Mouse (Mus musculus) liver (tissue): ENCODE measurements around the gene Gpx4.
"Not testable (repeated sequence)": the region's sequence is repeated elsewhere in the genome, so short reads cannot be mapped to it uniquely, and the experiment has no call there.

ENCODE experiments used
- DNase-seq: peaks from one replicate; pipeline ENCODE4 v3.0.0-alpha.2; 2020; ENCODE audit warnings: mixed read lengths

The Gpx4 gene

GRCm38 (mm10) chr10:80024229-80025043 lies 22.5 kb upstream of the Gpx4 start:
- DNase-seq, result no peak

DNA sequence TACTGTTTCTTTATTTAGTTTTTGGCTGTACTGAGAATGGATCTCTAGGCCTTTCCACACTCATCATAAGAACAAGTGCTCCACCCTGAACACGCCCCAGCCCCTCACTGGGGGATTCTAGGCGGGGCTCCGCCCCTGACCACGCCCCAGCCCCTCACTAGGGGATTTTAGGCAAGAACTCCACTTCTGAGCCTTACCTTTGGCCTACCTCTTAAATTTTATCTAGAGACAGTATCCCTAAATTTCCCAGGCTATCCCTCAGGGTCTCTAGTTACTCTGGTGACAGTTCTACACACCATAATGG lies 22.0 kb upstream of the Gpx4 start:
- no peak for DNase-seq

GRCm38 (mm10) chr10:80025463-80025862 lies 21.5 kb upstream of the Gpx4 start:
- DNase-seq, result no peak

DNA sequence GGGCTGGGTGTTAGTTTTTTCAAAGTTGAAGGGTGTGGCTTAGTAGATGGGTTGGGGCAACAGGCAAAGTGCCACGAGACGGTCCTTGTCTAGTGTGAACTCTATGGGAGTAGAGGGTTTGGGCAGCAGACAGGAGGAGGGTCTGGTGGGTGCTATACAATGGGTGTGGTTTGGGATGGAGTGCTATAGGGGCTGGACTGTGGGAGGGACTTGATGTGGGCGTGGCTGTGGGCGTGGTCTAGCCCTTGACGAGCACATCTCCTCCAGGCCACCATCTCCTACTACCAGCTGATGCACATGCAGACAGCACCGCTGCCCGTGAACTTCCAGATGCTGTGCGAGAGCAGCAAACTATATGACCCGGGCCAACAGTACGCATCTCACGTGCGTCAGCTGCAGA lies 21.1 kb upstream of the Gpx4 start:
- DNase-seq, result peak; percentile 72

DNA sequence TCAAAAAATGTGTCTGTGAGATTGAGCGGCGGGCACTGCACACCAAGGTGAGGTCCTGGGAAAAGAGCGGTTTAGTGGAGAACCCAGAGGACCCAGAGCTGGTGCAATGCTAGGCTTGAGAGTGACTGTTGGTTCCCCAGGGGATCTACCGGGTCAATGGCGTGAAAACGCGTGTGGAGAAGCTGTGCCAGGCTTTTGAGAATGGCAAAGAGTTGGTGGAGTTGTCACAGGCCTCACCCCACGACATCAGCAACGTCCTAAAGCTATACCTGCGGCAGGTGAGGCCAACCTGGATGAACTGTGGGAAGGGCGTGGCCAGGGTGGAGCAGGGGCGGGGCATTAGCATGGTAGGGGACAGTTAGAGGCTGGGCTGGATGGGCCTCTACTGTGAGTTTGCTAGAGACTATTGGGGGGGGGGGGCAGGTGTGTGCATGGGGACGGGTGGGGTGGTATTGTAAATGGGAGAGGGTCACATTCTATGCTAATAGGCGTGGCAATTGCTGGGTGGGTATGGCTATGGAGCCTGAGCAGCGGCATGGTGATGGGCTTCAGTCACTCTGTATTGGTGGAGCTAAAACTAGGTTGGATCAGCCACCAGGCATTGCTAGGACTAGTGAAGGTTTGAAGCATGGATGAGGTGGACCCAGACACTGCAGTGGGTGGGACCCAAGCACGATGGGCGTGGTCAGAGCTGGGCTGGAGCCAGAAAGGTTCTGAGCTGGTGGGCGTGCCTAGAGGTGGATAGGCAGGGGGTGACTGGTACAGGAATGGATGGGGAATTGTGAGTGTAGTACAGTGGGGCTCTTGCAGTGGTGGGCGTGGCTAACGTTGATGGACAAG lies 19.1 kb upstream of the Gpx4 start:
- peak; percentile 71 for DNase-seq

DNA sequence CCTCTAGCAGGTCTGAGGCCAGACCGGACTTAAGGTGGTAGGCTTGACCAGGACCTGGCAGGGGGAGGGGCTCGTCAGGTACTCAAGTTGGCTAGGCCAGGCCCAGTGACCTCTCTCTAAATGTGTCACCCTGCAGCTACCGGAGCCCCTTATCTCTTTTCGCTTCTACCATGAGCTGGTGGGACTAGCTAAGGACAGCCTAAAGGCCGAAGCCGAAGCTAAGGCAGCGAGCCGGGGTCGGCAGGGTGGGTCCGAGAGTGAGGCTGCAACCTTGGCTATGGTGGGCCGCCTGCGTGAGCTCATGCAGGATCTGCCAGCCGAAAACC lies 18.5 kb upstream of the Gpx4 start:
- DNase-seq, result no peak

- DNase-seq, result no peak
Observed at GRCm38 (mm10) chr10:80030191-80030590, 16.8 kb upstream of the Gpx4 start.

DNA sequence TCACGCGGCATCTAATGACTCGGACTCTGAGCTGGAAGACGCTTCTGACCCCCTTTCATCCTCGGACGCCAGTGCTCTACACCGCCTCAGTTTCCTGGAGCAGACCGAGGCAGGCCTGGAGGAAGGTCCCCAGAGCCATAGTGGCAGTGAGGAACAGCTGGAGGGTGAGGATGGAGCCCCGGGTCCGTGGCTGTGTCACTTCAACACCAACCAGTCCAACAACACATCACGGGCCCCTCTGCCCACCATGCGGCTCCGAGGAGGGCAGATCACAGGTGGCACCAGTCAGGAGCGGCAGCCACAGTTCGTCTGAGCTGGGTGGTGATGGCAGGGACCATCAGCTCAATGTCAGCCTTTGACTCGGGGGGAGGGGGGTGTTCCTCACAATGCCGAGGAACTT lies 16.2 kb upstream of the Gpx4 start:
- no peak for DNase-seq

DNA sequence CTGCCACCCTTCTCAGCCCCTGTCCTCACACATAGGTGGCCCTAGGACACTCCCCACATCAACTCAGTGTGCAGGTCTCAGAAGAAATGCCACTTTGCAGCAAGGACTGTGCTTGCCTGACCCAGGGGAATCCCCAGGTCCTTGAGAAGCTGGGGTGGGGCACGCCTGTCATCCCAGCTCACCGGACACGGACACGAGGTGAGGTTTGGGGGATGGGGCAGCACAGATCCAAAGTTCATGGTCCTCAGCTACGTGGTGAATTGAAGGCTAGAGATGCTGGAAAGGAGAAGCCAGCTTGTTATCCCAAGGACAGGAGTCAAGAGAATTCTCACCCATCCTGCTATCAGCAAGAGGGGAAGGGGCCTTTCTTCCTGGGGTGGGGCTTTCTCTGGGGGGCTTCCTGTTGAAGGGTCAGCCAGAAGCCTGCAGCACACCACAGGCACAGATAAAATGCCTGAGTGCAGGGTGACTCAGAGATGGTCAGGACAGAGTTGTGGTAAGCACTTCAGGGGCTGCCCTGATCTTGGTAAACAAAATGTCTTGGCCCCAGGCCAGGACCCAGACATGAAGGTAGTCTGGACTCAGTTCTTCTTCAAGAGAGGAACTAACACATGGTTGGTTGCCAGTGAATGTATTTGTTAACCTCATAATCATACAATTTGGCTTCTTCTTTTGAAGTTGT lies 14.0 kb upstream of the Gpx4 start:
- peak; percentile 58 for DNase-seq

DNA sequence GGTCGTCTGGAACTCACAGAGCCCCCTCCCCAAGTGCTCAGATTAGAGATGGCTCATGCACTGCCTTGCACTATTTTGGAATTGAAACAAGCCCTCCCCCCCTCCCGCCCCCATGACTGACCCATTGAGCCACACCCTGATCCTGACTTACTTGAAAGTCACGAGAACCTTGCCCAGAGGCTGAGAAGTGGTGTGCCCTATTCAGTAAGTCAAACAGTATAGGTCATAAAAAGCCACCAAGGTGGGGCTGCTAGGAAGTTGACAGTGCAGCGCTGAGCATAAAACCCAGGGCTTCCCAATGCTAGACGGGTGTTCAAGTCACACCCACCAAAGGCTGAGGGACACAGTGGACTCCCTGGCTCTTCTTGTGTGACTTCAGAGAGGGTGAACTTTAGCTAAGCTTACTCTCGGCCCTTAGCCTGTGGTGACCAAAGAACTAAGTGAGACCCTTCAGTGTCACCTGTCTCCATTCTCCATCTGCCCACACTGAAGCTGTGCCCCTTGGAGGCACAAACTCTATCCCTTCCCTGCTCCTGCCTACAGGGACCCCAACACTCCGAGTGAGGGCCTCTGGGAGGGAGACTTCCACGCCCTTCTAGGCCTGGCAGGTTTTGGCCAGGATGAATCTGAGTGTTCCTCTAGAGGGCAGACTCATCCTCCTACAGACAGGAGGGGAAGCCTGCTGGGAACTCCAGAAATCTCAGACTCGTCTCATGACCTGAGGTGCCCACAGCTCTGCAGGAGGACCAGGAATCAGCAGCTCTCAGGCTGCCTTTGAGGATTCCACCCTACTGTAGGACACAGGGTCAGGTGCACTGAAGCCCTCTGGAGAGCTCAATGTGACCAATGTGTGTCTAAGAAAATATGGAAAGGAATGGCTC lies 13.2 kb upstream of the Gpx4 start:
- DNase-seq, result peak; percentile 45

DNA sequence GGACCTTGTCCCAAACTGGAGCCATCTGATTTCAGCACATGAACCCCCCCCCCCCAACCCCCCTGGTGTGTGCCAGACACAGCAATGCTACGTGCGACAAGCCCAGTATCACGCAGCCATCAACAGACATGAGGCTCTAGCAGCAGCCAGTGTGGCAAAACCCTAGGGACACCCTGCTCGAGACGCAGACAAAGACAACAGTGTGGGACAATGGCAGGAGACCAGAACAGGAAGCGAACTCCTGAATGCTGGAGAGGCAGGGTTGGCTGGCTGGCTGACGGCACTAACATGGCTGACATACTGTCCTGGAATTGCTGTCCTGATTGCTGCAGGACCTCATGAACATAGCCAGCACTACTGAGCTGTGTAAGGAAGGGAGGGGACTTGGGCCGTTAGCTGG lies 11.8 kb upstream of the Gpx4 start:
- DNase-seq, result no peak

GRCm38 (mm10) chr10:80035686-80036085 lies 11.3 kb upstream of the Gpx4 start:
- DNase-seq, result no peak

- no peak for DNase-seq
Observed at GRCm38 (mm10) chr10:80036832-80037231, 10.1 kb upstream of the Gpx4 start.

GRCm38 (mm10) chr10:80039559-80039979 lies 7.4 kb upstream of the Gpx4 start, which contains the start of gene Polr2e:
Gene Polr2e (minus strand): TSS chr10:80039795.
- DNase-seq, result peak; percentile 97

GRCm38 (mm10) chr10:80041409-80042060 lies 5.4 kb upstream of the Gpx4 start:
- not testable (repeated sequence) for DNase-seq

DNA sequence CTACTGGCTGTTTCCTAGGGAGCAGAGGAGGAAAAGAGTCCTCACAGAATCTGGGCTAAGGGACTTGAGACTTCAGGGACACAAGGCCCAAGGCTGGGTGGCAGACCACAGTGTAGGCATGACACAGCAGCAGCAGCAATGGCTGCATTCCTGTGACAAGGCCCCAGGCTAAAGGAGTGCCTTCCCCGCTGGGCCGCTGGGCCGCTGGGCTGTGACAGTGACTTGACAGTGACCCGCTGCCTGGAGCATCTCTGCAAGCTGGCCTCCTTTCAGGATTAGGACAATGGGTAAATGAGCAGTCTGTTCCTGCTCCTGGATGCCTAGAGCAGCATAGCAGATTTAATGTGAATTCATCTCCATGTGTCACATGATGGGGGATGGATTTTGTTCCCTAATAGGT lies 2.9 kb upstream of the Gpx4 start:
- peak; percentile 37 for DNase-seq

- not testable (repeated sequence) for DNase-seq
Observed at GRCm38 (mm10) chr10:80045364-80045763, 1.6 kb upstream of the Gpx4 start.

- no peak for DNase-seq
Observed at GRCm38 (mm10) chr10:80045766-80046165, 1.2 kb upstream of the Gpx4 start.

DNA sequence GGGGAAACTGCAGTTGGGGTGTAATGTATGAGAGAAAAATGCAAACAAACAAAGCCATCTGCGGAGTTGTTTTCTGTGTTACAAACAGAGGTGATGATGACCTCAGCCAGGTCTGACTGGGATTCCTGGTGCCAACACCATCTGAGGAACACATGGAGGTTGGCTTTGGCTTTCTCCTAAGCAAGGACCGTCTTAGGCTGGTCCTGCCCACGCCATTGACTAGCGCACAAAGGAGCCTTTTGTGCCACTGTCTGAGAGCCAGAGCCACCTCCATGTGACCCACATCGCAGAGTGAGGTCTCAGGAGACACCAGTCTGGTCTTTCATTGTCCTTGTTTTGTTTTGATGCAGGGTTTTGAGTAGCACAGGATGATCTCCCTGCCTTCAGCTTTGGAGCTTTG lies 1.4 kb downstream of the Gpx4 start:
- DNase-seq, result no peak

GRCm38 (mm10) chr10:80048834-80049233 lies 1.9 kb downstream of the Gpx4 start:
- no peak for DNase-seq

- no peak for DNase-seq
Observed at GRCm38 (mm10) chr10:80050244-80050643, 3.3 kb downstream of the Gpx4 start.
